Mouse (Mus musculus) stomach, embryonic 15.5 days (tissue): ENCODE results near the gene Zfp654. TPM values are rescaled to one million over a fixed set of nuclear protein-coding genes. Genes with fewer than 3 reads are reported as not detected.

Experiments used
- ATAC-seq: fragments of 200-750 bp; cut with Nextera tagmentation; 2 replicates; pipeline ENCODE4 v1.8.0; 2017; ENCODE audit warnings: low read depth, moderate number of reproducible peaks, moderate TSS enrichment; ENCODE audit not compliant: insufficient read depth, low FRiP score
- H3K27ac ChIP-seq: fragments of 300-500 bp; sonication (generic); 2 replicates; pipeline ENCODE4 v1.5.1; 2015; ENCODE audit warnings: mild to moderate bottlenecking, inconsistent platforms
- H3K27me3 ChIP-seq: fragments of 300-500 bp; sonication (generic); replicated peaks from 2 replicates; pipeline ENCODE4 v1.6.1; 2015; ENCODE audit warnings: inconsistent platforms
- H3K36me3 ChIP-seq: fragments of 300-500 bp; sonication (generic); 2 replicates; pipeline ENCODE4 v1.6.1; 2015; ENCODE audit warnings: inconsistent platforms
- H3K4me1 ChIP-seq: fragments of 300-500 bp; sonication (generic); 2 replicates; pipeline ENCODE4 v1.6.1; 2015; ENCODE audit warnings: inconsistent platforms
- H3K4me2 ChIP-seq: fragments of 300-500 bp; sonication (generic); 2 replicates; pipeline ENCODE4 v1.6.1; 2015; ENCODE audit warnings: mild to moderate bottlenecking, inconsistent platforms
- H3K4me3 ChIP-seq: fragments of 300-500 bp; sonication (generic); replicated peaks from 2 replicates; pipeline ENCODE4 v1.5.1; 2015; ENCODE audit warnings: inconsistent platforms
- H3K9ac ChIP-seq: fragments of 300-500 bp; sonication (generic); 2 replicates; pipeline ENCODE4 v1.6.1; 2015; ENCODE audit warnings: inconsistent platforms
- H3K9me3 ChIP-seq: fragments of 300-500 bp; sonication (generic); 2 replicates; pipeline ENCODE4 v1.6.1; 2016; ENCODE audit warnings: inconsistent platforms
- WGBS: fragments of 180-500 bp; shearing (Covaris S2); methylation state at CpG from one replicate; pipeline ENCODE4 v1.1.7; 2015; 5-methylcytosine and 5-hydroxymethylcytosine counted together
- polyA plus RNA-seq: library from polyadenylated mRNA; unstranded; fragments of >200 nt; fragmentation: Nextera tagmentation; extraction: Ambion mirVana; gene quantifications from 2 replicates; pipeline ENCODE4 v1.2.1, GENCODE M21; 2015

The Zfp654 gene
- polyA plus RNA-seq: 5.8 and 6.3 TPM in 2 replicates

DNA sequence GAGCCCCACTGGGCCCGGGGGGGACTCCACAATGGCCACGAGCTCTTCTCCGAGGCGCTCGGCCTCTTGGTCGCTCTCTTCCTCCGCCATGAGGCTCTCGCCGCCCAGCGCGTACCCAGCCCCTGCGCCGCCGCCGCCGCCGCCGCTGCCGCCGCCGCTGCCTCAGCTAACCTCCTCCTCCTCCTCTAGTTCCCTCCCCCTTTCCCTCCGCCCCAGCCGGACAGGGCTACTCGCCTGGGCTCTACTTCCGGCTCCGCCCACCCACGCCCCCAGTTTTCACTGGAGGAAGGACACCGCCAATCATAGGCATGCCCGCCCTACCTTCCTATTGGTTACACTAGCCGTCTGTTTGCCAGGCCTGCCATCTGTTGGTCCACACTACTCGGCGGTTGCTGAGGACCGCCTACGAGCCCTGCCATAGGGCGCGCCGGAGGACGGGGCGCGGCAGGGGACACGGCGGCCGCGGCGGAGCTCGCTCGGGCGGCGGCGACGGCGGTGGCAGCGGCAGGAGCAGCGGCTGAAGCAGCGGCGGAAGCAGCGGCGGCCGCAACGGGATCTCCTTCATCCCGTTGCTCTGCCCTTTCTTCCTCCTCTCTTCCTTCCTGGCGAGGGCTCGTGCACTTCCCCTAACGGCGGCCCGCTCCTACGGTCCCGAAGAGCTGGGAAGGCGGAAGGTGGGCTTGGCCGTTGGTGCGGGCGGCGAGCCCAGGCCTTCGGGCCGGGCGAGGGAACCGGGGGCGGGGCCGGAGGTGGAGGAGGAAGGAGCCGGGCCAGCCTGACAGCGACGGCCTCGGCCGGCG lies at the start of gene Zfp654, which contains the start of gene Cggbp1:
Zfp654 (minus strand) TSS at position 90 of the 800 bp plus-strand sequence.
Cggbp1 (plus strand) TSS at position 434 of the 800 bp plus-strand sequence.
- peak within 1 kb of the TSS; percentile 88 for H3K4me3 ChIP-seq
- peak; percentile 100 for ATAC-seq
- peak within 1 kb of the TSS; percentile 98 for H3K27ac ChIP-seq
- no peaks in the 10 kb centered on the region for H3K27me3 ChIP-seq
- peak within 1 kb of the TSS; percentile 83 for H3K4me2 ChIP-seq
- H3K4me1 ChIP-seq: 0 out of 2 replicates have a peak, but pooled peaks cover 4% of the 10 kb centered on the region
- WGBS: under 1% methylated on average over 63 of the region's 85 CpGs
- peaks cover 9% of the 10 kb centered on the region for H3K36me3 ChIP-seq
- no peaks in the 10 kb centered on the region for H3K9me3 ChIP-seq
- H3K9ac ChIP-seq: peak within 1 kb of the TSS; percentile 95

DNA sequence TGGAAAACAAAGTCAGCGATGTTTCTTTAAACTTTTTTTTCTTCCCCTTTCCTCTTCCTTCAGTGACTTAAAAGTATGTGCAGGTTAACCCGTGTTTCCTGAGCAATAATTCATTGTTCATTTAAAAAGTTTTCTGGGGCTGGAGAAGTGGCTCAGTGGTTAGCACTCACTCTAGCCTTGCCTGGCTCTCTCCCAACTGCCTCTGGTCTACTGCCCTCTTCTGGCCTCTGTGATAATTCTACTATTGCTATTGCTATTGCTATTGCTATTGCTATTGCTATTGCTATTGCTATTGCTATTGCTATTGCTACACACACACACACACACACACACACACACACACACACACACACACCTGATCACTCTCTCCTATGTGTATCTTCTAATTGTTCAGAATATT lies 47.6 kb upstream of the Zfp654 start:
- no peaks in the 10 kb centered on the region for H3K36me3 ChIP-seq
- no peak overlapping the region for H3K4me2 ChIP-seq
- no peak overlapping the region for H3K9ac ChIP-seq
- 67% methylated on average over 2 of the region's 2 CpGs for WGBS
- H3K4me1 ChIP-seq: no peaks in the 10 kb centered on the region
- H3K27ac ChIP-seq: no peak overlapping the region
- no peaks in the 10 kb centered on the region for H3K27me3 ChIP-seq
- no peaks in the 10 kb centered on the region for H3K9me3 ChIP-seq
- H3K4me3 ChIP-seq: no peak overlapping the region
- ATAC-seq: no peak

DNA sequence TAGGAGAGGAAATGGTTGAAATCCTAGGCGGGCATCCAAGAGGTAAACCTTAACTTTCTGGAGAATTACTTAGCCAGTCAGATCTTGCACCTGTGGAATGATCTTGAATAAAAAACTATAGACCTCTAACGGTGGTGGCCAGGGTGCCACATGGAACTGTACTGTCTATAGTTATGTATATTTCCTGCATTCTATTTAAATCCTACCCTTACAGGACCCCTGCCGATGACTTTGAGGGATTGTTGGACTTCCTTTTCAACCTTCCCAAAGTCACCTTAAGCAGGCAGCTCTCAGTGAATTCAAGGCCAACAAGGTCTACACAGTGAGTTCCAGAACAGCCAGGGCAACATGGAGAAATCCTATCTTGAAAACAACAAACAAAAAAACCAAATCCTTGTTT lies 38.0 kb upstream of the Zfp654 start:
- no peak overlapping the region for H3K9ac ChIP-seq
- 89% methylated on average over 3 of the region's 3 CpGs for WGBS
- H3K4me3 ChIP-seq: no peak overlapping the region
- ATAC-seq: no peak
- H3K9me3 ChIP-seq: no peaks in the 10 kb centered on the region
- H3K4me1 ChIP-seq: 0 out of 2 replicates have a peak, but pooled peaks cover 1% of the 10 kb centered on the region
- no peaks in the 10 kb centered on the region for H3K27me3 ChIP-seq
- H3K4me2 ChIP-seq: no peak overlapping the region
- H3K27ac ChIP-seq: no peak overlapping the region
- H3K36me3 ChIP-seq: no peaks in the 10 kb centered on the region

DNA sequence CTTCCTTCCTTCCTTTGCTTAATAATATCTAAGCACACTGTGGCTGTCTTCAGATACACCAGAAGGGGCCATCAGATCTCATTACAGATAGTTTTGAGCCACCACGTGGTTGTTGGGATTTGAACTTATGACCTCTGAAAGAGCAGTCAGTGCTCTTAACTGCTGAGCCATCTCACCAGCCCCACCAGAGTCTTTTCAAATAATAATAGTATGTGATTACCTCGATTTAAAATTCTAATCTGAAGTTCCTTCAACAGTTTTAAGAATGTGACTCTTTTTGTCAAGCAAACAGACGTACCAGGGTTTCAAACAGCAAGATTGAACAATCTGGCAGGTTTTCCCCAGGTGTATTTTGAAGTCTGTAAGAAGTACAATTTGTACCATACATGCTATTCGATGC lies 34.1 kb upstream of the Zfp654 start:
- Histone ChIP-seq H3K4me3 (no peak overlapping the region), H3K4me2 (no peak overlapping the region), H3K4me1 (0 out of 2 replicates have a peak, but pooled peaks cover 5% of the 10 kb centered on the region), H3K9me3 (no peaks in the 10 kb centered on the region), H3K36me3 (no peaks in the 10 kb centered on the region), H3K9ac (no peak overlapping the region), H3K27me3 (no peaks in the 10 kb centered on the region), H3K27ac (no peak overlapping the region)
- no peak for ATAC-seq
- WGBS: 49% methylated on average over 4 of the region's 4 CpGs

DNA sequence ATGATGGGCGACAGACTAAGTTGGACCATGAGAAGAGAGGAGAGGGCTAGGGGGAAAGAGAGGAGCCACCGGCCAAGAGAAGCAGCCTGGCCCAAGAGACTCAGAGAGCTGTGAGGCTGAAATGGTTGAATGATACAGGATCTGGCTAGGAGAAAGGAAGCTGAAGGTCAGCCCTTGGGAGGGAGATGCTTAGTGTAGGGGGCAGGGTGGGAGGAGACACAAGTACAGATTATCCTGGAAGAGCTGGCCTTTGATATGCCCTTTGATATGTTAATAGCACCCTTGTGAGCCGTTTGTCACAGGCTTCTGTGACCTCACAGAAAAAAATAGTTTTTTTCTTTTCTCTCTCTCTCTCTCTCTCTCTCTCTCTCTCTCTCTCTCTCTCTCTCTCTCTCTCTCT lies 33.7 kb upstream of the Zfp654 start:
- Histone ChIP-seq H3K4me3 (no peak overlapping the region), H3K9ac (no peak overlapping the region), H3K4me1 (0 out of 2 replicates have a peak, but pooled peaks cover 5% of the 10 kb centered on the region), H3K27me3 (no peaks in the 10 kb centered on the region), H3K9me3 (no peaks in the 10 kb centered on the region), H3K36me3 (no peaks in the 10 kb centered on the region), H3K27ac (no peak overlapping the region), H3K4me2 (no peak overlapping the region)
- no peak for ATAC-seq
- WGBS: 40% methylated on average over 3 of the region's 3 CpGs

DNA sequence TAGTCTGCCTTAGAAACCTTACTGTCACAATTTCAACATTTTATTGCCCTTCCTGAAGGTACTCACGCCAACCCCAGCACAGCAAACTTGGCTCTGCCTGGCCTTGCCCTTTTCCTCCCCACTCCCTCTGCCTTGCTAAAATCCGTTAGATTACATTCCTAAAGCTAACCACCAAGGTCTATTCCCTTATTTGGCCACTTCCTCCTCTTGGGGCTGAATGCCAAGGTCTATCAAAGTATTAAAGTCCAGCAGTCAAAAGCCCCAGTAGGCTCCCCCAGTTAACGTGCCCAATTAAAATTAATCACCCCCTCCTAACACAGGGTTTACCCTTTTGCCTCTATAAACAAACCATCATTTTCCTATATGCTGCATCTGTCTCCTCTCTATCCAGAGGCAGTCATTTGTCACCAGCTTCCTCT lies 33.0 kb upstream of the Zfp654 start:
- H3K27ac ChIP-seq: peak overlapping the region; percentile 41; the same call in 1 of the 2 replicates
- H3K36me3 ChIP-seq: no peaks in the 10 kb centered on the region
- no peak overlapping the region for H3K9ac ChIP-seq
- 0 out of 2 replicates have a peak, but pooled peaks cover 5% of the 10 kb centered on the region for H3K4me1 ChIP-seq
- ATAC-seq: no peak; the same call in 1 of the 2 replicates
- H3K9me3 ChIP-seq: no peaks in the 10 kb centered on the region
- 9% methylated on average over 3 of the region's 3 CpGs for WGBS
- H3K4me3 ChIP-seq: no peak overlapping the region
- H3K4me2 ChIP-seq: no peak overlapping the region; the same call in 1 of the 2 replicates
- no peaks in the 10 kb centered on the region for H3K27me3 ChIP-seq

DNA sequence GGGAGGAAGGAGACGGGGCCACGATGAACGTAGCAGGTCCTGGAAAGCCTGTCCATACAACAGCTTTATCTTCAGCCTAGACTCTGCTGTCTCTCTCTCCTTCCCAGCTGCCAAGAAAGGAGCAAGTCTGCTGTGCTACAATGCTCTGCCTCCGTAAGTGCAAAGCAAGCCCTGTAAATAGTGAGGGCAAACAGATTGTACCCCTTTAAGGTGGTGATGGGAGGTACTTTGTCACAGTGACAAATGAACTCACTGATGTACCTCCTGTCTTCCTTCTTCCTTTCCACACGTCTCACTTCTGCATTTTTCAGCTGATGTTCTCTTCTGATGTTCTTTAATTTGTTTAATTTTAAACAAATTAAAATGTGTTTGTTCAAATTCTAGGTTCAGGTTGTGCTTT lies 32.4 kb upstream of the Zfp654 start:
- WGBS: 31% methylated on average over 5 of the region's 5 CpGs
- Histone ChIP-seq H3K9me3 (no peaks in the 10 kb centered on the region), H3K27me3 (no peaks in the 10 kb centered on the region)

DNA sequence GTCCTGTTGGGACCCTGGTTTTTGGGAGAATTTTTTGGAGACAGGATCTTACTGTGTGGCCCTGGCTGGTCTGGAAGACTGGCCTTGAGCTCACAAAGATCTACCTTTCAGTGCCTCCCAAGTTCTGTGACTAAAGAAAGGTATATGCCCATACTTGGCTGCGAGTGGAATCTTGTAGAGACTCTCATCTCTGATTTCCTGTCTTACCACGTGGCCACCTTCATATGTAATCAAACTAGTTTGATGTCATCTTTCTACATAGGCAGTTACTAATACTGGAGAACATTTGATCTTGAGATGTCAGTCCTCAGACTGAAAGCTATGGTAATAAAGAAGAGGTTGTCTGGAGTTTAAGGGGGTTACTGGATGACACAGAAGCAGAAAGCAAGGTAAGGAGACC lies 30.0 kb upstream of the Zfp654 start:
- H3K27me3 ChIP-seq: no peaks in the 10 kb centered on the region
- WGBS: 77% methylated on average over 2 of the region's 2 CpGs
- H3K9me3 ChIP-seq: no peaks in the 10 kb centered on the region
- no peak overlapping the region for H3K4me3 ChIP-seq
- H3K27ac ChIP-seq: no peak overlapping the region
- H3K4me1 ChIP-seq: 0 out of 2 replicates have a peak, but pooled peaks cover 5% of the 10 kb centered on the region
- no peak overlapping the region for H3K4me2 ChIP-seq
- ATAC-seq: no peak
- no peak overlapping the region for H3K9ac ChIP-seq
- no peaks in the 10 kb centered on the region for H3K36me3 ChIP-seq

More for the DNA sequence above, 32.4 kb upstream of the Zfp654 start:
- no peak overlapping the region for H3K4me3 ChIP-seq
- H3K36me3 ChIP-seq: no peaks in the 10 kb centered on the region
- no peak for ATAC-seq
- H3K9ac ChIP-seq: no peak overlapping the region
- 0 out of 2 replicates have a peak, but pooled peaks cover 5% of the 10 kb centered on the region for H3K4me1 ChIP-seq
- no peak overlapping the region for H3K4me2 ChIP-seq
- H3K27ac ChIP-seq: peak overlapping the region; percentile 41; the same call in 1 of the 2 replicates

DNA sequence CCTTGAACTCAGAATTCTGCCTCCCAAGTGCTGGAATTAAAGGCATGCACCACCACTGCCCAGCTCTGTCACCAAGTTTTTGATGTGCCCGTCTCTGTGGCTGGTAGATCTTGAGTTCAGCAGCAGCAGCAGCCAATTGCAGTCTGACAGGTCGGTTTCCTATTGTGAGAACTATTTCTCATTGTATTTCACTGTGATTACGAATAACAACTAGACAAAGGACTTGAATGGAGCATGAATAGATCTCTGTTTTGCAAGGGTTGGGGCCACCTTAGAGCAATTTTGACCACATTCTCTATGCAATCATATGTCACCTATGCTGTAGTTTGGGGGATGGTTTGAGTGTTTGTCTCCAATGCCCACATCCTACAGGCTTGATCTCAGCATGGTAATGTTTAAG lies 29.5 kb upstream of the Zfp654 start:
- H3K27ac ChIP-seq: no peak overlapping the region
- no peaks in the 10 kb centered on the region for H3K36me3 ChIP-seq
- H3K4me3 ChIP-seq: no peak overlapping the region
- no peaks in the 10 kb centered on the region for H3K9me3 ChIP-seq
- H3K4me1 ChIP-seq: 0 out of 2 replicates have a peak, but pooled peaks cover 5% of the 10 kb centered on the region
- no peak for ATAC-seq
- H3K4me2 ChIP-seq: no peak overlapping the region
- WGBS: 82% methylated on average over 3 of the region's 3 CpGs
- no peak overlapping the region for H3K9ac ChIP-seq
- no peaks in the 10 kb centered on the region for H3K27me3 ChIP-seq

DNA sequence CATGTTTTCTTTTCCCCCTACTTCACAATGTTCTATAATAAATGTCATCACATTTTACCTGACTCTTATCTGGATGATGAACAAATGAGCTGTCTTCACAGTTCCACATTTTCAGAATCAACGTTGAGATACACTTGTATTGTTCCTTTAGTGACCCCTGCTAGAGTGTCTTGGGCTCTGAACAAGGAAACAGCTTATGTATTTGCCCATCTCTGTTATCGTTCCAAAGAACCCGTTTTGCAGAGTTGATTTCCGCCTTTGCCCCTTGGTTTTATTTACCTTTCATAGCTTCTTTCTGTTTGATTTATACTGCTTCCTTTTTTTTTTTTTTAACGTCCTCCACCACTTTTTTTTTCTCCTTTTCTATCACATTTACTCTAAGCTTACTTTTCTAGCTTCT lies 28.3 kb upstream of the Zfp654 start:
- Histone ChIP-seq H3K36me3 (no peaks in the 10 kb centered on the region), H3K4me3 (no peak overlapping the region), H3K4me2 (no peak overlapping the region), H3K9ac (no peak overlapping the region), H3K9me3 (no peaks in the 10 kb centered on the region), H3K4me1 (0 out of 2 replicates have a peak, but pooled peaks cover 5% of the 10 kb centered on the region), H3K27me3 (no peaks in the 10 kb centered on the region), H3K27ac (no peak overlapping the region)
- no peak for ATAC-seq
- WGBS: 39% methylated on average over 5 of the region's 5 CpGs

DNA sequence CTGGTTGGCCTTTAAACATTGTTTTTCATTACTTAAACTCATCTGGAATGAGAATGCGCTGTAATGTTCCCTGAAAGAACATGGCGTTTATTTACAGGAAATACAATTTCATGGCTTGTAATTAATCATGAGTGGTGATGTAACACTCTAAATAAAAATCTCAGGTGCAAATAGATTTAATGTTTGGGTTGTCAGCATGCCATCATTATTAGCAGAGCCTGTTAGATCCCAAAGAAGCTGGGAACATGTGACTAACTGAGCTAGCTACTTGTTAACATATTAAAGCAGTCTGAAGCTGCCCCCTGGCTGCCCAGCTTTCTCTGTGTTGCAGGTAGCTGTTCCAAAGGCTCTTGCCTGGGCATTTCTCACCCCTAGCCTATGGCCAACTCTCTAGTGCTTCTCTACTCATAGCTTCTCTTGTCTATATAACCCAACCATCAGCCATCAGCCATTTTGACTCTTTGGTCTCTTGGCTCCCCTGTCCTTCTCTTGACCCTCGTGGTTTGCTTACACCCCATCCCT lies 27.2 kb upstream of the Zfp654 start:
- Histone ChIP-seq H3K4me3 (no peak overlapping the region), H3K36me3 (no peaks in the 10 kb centered on the region), H3K9ac (no peak overlapping the region), H3K4me2 (no peak overlapping the region), H3K4me1 (no peaks in the 10 kb centered on the region), H3K27ac (no peak overlapping the region), H3K9me3 (no peaks in the 10 kb centered on the region), H3K27me3 (no peaks in the 10 kb centered on the region)
- no peak for ATAC-seq
- 78% methylated on average over 3 of the region's 3 CpGs for WGBS

DNA sequence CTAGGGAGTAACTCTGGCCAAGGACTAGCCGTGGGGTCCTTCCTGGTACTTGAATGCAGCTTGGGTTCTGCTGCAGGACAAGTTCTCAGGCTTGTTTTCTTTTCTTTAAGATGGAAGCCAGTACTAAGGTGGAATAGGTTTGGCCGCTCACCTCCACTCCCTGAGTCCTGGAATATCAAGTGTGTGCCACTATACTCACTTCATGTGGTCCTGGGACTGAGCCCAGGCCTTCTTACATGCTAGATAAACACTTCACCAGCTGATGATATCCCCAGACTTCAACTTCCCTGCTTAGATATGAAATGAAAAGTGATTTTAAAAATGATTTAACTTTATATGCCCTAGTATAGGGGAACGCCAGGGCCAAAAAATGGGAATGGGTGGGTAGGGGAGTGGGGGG lies 25.9 kb upstream of the Zfp654 start:
- no peaks in the 10 kb centered on the region for H3K27me3 ChIP-seq
- H3K36me3 ChIP-seq: no peaks in the 10 kb centered on the region
- H3K9ac ChIP-seq: no peak overlapping the region
- H3K4me2 ChIP-seq: no peak overlapping the region
- no peak for ATAC-seq
- H3K4me3 ChIP-seq: no peak overlapping the region
- H3K9me3 ChIP-seq: no peaks in the 10 kb centered on the region
- H3K4me1 ChIP-seq: no peaks in the 10 kb centered on the region
- no peak overlapping the region for H3K27ac ChIP-seq
- 87% methylated on average over 3 of the region's 3 CpGs for WGBS
